Mouse (Mus musculus) brown adipose tissue, adult 24 weeks (tissue): ENCODE data around the gene Slc39a10. TPM values are rescaled to one million over a fixed set of nuclear protein-coding genes. Genes with fewer than 3 reads are reported as not detected.
A peak's percentile ranks its signal among the peaks of the same experiment; 100 is the strongest.

ENCODE experiments used
- H3K27ac ChIP-seq: fragments of 200-500 bp; replicated peaks from 2 replicates; pipeline ENCODE4 v1.5.1; 2012; ENCODE audit warnings: low read depth, mild to moderate bottlenecking, low read length
- H3K4me1 ChIP-seq: fragments of 200-500 bp; 2 replicates; pipeline ENCODE4 v1.6.1; 2012; ENCODE audit warnings: low read length, mixed read lengths; ENCODE audit not compliant: control insufficient read depth, insufficient read depth, insufficient read length
- H3K4me3 ChIP-seq: fragments of 200-500 bp; 2 replicates; pipeline ENCODE4 v1.5.1; 2012; ENCODE audit warnings: low read depth, mild to moderate bottlenecking, low read length, moderate library complexity; ENCODE audit not compliant: insufficient read depth
- polyA plus RNA-seq: library from polyadenylated mRNA; stranded (reverse); fragments of >200 nt; gene quantifications from 2 replicates; pipeline ENCODE4 v1.2.4, GENCODE M21; 2012; ENCODE audit not compliant: missing spikeins, insufficient read depth, insufficient read length

The Slc39a10 gene
- polyA plus RNA-seq, 1 experiment = 4.4 TPM

GRCm38 (mm10) chr1:46888726-46889125 is 3.9 kb downstream of the Slc39a10 start:
- no peak overlapping the region for H3K4me3 ChIP-seq
- no peak overlapping the region for H3K27ac ChIP-seq
- H3K4me1 ChIP-seq = peaks cover 2% of the 10 kb centered on the region; the same call in 1 of the 2 replicates

GRCm38 (mm10) chr1:46888324-46888723 is 4.3 kb downstream of the Slc39a10 start:
- H3K4me3 ChIP-seq = no peak overlapping the region
- H3K27ac ChIP-seq = no peak overlapping the region
- peaks cover 2% of the 10 kb centered on the region; the same call in 1 of the 2 replicates for H3K4me1 ChIP-seq

- H3K4me3 ChIP-seq = no peak overlapping the region
Observed at GRCm38 (mm10) chr1:46887908-46888307, 4.7 kb downstream of the Slc39a10 start.

GRCm38 (mm10) chr1:46886091-46886490 is 6.6 kb downstream of the Slc39a10 start:
- H3K27ac ChIP-seq = no peak overlapping the region
- peaks cover 2% of the 10 kb centered on the region; the same call in 1 of the 2 replicates for H3K4me1 ChIP-seq
- H3K4me3 ChIP-seq = no peak overlapping the region

More at GRCm38 (mm10) chr1:46887908-46888307, 4.7 kb downstream of the Slc39a10 start:
- Histone ChIP-seq H3K4me1 (peaks cover 2% of the 10 kb centered on the region; the same call in 1 of the 2 replicates), H3K27ac (no peak overlapping the region)

- no peak overlapping the region for H3K27ac ChIP-seq
- peaks cover 2% of the 10 kb centered on the region; the same call in 1 of the 2 replicates for H3K4me1 ChIP-seq
- no peak overlapping the region for H3K4me3 ChIP-seq
Observed at GRCm38 (mm10) chr1:46885231-46885630, 7.4 kb downstream of the Slc39a10 start.

- Histone ChIP-seq H3K4me1 (no peaks in the 10 kb centered on the region; the same call in 1 of the 2 replicates), H3K27ac (no peak overlapping the region), H3K4me3 (no peak overlapping the region)
Observed at GRCm38 (mm10) chr1:46879951-46880350, 12.7 kb downstream of the Slc39a10 start.

GRCm38 (mm10) chr1:46873770-46874169 is 18.9 kb downstream of the Slc39a10 start:
- H3K27ac ChIP-seq = 0 out of 2 replicates have a peak overlapping the region, but pooled peaks have one; percentile 18
- H3K4me1 ChIP-seq = no peaks in the 10 kb centered on the region
- H3K4me3 ChIP-seq = no peak overlapping the region

GRCm38 (mm10) chr1:46869788-46870187 is 22.9 kb downstream of the Slc39a10 start:
- Histone ChIP-seq H3K4me3 (no peak overlapping the region), H3K27ac (no peak overlapping the region), H3K4me1 (no peaks in the 10 kb centered on the region)

GRCm38 (mm10) chr1:46864175-46864885 is 28.3 kb downstream of the Slc39a10 start:
- Histone ChIP-seq H3K4me1 (no peaks in the 10 kb centered on the region), H3K27ac (no peak overlapping the region), H3K4me3 (no peak overlapping the region)

GRCm38 (mm10) chr1:46863434-46863833 is 29.2 kb downstream of the Slc39a10 start:
- Histone ChIP-seq H3K4me3 (no peak overlapping the region), H3K27ac (no peak overlapping the region), H3K4me1 (no peaks in the 10 kb centered on the region)

GRCm38 (mm10) chr1:46860082-46860481 is 32.6 kb downstream of the Slc39a10 start:
- no peaks in the 10 kb centered on the region for H3K4me1 ChIP-seq
- no peak overlapping the region for H3K4me3 ChIP-seq
- no peak overlapping the region for H3K27ac ChIP-seq

GRCm38 (mm10) chr1:46858579-46858978 is 34.1 kb downstream of the Slc39a10 start:
- Histone ChIP-seq H3K27ac (no peak overlapping the region), H3K4me1 (no peaks in the 10 kb centered on the region; the same call in 1 of the 2 replicates), H3K4me3 (no peak overlapping the region)

GRCm38 (mm10) chr1:46856498-46856897 is 36.2 kb downstream of the Slc39a10 start:
- Histone ChIP-seq H3K27ac (no peak overlapping the region), H3K4me1 (peaks cover 2% of the 10 kb centered on the region; the same call in 1 of the 2 replicates), H3K4me3 (no peak overlapping the region)

GRCm38 (mm10) chr1:46854036-46854900 is 38.4 kb downstream of the Slc39a10 start:
- H3K4me1 ChIP-seq = peaks cover 2% of the 10 kb centered on the region; the same call in 1 of the 2 replicates
- H3K4me3 ChIP-seq = peak overlapping the region; percentile 82
- peak overlapping the region; percentile 99 for H3K27ac ChIP-seq

GRCm38 (mm10) chr1:46853317-46854035 is 39.2 kb downstream of the Slc39a10 start:
- peak overlapping the region; percentile 99 for H3K27ac ChIP-seq
- H3K4me3 ChIP-seq = peak overlapping the region; percentile 82

More at GRCm38 (mm10) chr1:46853317-46854035, 39.2 kb downstream of the Slc39a10 start:
- peaks cover 2% of the 10 kb centered on the region; the same call in 1 of the 2 replicates for H3K4me1 ChIP-seq
